Mouse (Mus musculus): ENCODE results near the gene Lhfpl2. TPM values are rescaled to one million over a fixed set of nuclear protein-coding genes. Genes with fewer than 3 reads are reported as not detected.

Gene Lhfpl2
- polyA plus RNA-seq, 2 experiments from 2014 or later: not detected

DNA sequence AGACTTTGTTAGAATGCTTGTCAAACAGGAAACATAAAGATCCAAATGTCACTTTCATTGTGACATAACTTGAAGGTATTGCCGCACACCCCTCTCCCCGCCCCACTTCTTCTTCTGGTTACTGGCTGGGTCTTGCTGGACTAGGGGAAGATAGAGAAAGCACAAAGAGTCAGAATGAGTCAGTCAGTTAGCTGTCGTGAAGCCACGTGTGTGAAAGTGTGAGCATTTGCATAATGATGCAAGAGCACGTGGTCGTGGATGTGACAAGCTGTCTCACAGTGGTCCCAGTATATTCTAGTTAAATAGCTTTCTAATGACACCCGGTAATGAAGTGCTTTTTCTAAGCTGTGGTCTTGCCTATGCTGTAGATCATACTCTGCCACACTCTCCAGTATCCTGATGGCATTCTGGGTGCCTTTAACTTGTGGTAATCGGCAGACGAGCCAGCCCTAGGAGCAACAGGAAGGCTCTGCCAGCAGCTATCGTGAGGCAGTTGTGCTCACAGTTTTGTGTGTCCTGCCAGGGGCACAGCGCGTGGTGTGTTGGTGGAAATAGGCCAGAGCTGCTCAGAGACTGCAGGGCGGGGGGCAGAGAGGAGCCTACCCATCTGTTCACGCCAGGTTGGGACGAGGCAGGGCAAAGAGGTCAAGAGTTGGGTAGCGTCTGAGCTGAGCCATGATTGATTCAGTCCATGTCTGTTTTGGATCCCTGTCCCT, 40.9 kb downstream of the Lhfpl2 start:
- no peak for ATAC-seq

DNA sequence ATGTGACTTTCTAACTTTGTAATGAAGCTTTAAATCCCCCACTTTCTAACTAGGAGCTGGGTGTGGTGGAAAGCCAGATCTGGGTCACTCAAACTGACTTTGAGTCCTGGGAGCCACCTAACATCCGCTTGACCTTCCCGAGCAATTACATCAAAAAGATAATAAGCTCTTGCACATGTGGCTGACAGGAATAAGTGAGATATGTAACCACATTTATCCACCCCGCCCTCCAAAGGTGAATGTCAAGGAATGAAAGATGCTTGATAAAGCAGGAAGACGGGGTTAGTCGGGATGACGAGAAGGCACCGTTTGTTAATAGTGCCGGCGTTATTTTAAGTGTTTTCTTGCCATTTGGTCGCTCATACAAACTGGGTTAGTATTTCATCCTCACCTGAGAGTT, 41.5 kb downstream of the Lhfpl2 start:
- no peak for ATAC-seq

DNA sequence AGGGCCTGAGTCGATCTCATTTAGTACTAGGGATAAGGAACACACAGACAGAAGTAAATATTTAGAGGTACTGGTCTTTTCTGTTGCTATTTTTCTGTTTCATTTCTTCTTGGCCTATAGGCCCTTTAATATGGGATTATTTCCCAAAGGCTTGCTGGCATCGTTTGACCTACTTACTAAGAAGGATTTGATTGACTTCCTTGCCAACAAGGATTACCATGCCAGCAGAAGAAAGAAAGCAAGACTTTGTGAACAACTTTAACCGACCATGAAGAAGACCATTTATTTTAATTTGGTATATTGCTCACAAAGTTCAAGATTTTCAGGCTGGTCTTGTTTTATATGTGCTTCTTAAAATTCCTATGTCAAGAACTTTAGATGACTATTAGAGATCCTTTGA, 42.8 kb downstream of the Lhfpl2 start:
- no peak for ATAC-seq

DNA sequence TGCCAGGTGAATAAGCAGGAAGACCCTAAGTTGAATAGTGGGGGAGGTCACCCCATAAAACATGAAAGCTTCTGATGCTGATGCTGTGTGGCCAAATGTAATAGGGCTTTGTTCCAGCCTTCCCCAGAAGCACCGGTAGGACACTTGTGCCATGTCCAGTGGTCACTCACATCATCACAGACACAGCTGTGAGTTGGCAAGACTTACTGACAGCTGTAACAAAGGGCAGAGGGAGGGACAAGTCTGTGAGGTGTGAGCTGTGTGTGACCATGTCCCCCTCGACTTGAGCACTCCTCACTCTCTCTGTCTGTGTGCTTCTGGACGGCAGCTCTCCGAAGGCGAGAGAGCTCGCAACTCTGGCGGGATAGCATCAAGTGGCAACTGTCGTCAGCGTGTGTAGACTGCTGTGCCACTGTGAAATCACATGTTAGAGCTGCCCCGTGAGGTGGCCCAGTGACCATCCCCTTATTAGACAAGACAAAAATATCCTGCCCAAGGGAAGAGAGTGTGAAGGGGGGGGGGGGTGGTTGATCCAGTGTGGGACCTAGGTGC, 43.5 kb downstream of the Lhfpl2 start:
- no peak for ATAC-seq

DNA sequence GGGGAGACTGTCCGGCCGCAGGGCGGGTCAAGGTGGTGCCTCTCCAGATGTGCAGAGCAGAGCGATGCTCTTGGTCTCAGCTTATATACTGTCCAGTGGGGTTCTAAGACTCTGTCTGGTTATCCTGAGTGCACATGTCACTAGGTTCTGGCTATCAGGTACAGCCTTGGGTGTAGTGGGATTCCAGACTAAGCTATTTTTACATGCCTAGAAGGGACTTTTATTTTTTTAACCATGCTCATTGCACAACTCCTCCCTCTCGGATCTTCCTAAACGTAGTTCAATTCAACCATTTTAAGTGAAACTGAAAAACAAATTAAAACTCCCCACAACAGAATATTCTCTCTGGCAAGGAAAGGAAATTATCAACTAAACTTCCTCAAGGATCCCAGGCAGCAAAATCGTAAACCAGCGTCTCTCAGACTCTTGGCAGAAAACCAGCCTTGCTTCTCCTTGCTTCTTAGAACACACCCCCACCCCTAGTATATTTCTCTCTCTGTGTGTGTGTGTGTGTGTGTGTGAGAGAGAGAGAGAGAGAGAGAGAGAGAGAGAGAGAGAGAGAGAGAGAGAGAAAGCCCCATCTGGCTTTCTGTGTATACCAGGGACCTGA, 47.4 kb downstream of the Lhfpl2 start:
- no peak for ATAC-seq

DNA sequence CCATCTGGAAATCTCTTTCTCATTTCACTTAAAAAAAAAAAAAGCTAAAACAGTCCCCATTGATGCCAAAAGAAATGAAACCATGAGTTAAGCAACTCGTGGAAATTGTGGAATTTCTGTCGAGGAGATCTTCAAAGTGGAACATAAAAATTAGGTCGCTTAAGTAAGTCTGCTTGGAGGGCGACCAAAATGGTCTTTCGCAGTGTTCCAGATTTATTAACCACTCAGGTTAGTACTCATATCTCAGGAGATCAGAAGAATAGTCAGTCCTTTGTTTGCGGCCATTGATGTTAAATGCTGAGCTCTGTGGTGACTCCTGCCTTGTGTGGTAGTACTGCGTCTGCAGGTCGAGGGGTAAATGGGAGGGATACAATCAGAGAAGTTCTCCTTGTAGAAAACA, 48.8 kb downstream of the Lhfpl2 start:
- ATAC-seq: no peak

DNA sequence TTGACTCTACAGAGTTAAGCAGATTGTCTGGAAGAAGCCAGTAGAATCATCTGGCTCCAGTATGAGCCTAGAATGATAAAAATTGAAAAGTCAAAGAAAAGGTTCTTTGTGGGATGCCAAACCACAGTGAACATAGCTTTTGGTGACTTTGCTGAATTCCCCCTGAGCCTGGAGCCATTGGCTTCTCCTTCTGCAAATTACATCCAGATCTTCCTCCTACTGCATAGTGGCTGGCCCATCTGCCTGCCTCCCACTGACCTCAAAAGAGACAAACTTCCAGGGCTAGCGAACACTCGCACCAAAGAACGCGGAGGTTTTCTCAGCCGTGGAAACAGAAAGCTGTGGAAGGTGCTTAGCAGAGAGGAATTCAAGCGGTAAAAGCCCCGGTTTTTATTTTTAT, 49.4 kb downstream of the Lhfpl2 start:
- no peak for ATAC-seq

DNA sequence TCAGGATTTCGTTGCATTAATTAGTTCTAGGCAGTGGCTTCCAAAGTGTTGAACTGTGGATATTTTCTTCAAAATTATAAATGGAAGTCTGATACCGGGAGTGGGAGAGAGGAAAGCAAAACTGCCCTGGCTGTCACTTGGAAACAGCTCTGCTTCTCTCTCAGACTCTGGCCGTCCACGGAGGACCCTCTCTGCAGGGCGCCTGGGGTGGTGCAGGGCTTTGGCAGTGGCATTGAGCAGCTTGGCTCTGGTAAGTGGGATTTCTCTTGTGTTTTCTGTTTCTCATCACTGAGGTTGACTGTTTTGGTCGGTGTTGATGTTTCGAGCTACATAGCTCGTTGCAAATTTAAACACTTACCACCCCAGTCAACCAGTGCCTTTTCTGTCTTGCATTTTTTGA, 53.0 kb downstream of the Lhfpl2 start:
- no peak for ATAC-seq

DNA sequence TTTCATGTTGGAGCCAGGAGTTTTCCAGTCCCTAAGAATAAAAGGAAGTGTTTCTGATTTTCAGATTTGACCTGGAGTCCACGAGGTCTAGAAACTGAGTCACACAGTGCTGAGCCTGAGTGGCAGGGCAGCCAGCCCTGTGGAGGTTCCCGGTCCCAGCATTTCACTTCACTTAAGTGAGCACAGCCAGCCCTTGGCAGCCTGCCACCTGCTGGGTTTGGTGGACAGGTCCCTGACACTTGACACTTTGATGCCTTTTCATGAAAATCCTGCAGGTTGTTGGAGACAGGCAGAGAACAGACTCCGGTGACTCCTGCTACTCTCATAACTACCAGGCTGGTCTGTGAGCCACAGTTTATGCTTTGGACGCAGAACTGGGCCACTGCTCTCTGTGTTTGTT, 57.9 kb downstream of the Lhfpl2 start:
- ATAC-seq: no peak

DNA sequence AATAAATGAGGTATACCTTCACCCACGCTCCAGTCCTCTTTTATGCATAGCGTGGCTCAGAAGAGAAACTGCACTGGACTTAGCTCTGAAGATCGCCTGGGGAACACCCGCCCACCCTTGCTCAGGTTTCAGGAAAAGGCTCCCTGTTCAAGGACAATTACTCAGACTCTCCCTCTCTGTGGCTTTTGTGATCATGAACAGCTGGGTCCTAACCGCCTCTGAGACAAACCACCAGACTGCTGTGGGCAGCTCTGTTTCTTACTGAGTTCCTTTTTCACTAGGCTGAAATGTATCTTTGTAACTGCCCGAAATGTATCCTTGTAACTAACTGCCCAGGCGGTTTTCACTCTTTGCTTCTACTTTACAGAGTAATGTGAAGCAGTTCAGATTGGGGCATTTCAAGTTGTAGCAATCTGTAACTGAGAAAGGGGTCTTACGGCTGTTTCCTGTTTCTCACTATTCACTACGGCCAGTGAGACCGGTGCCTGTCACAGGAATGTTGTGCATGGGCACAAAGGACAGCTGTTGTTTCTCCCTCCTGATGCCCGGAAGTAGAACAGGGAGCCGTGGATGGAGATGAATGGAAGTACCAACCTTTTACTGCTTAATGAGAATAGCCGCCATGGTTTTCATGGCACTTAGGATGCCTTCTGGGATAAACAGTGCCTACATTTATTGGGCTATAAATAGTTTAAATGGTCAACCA, 59.3 kb downstream of the Lhfpl2 start:
- no peak for ATAC-seq

DNA sequence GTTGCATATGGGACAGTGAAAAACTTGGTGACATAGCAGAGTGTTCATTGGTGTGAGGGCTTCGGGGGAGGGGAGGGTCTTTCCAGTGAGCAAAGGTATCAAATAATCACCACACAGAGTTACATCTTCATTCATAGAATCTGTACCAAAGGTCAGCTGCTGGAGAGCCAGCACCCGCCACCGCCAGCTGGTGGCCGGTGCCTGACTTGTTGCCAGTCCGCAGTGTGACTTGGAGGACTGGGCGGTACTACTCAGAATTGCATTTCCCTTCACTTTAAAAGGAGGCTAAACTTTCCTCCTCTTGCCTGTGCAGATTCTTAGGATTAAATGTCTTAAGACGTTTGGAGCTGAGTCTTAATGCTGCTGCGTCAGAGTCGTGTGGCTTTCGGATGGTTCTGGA, 59.9 kb downstream of the Lhfpl2 start:
- no peak for ATAC-seq

DNA sequence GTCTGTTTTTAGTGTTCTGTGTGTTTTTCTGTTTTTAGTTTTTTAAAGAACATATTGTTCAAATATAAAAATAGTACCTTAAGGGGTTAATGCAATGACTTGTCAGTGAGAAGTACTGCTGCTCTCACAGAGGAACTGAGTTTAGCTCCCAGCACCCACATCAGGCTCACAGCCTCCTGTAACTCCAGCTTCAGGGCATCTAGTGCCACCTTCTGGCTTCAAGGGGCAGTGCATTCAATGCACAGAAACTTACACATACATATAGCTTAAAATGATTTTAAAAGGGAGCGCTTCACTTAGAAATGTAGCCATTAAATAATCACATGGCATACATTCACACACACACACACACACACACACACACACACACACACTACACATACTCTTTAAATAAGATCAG, 60.5 kb downstream of the Lhfpl2 start:
- no peak for ATAC-seq

DNA sequence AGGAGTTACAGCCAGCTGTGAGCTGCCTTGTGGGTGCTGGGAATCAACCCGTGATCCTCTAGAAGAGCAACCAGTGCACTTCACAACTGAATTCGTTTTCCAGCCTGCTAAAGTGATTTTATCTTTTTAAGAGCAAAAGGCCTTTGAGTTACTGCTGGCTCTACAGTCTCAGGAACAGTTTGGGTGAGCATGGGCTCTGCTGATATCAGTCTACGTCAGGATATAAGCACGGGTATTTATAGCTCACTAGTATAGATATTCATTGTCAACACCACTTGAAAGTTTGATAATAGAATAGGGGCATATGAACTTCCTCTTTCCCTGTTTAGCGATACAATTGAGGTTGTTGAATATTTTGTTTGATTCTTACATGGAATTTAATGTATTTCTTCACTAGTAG, 61.7 kb downstream of the Lhfpl2 start:
- ATAC-seq: no peak

DNA sequence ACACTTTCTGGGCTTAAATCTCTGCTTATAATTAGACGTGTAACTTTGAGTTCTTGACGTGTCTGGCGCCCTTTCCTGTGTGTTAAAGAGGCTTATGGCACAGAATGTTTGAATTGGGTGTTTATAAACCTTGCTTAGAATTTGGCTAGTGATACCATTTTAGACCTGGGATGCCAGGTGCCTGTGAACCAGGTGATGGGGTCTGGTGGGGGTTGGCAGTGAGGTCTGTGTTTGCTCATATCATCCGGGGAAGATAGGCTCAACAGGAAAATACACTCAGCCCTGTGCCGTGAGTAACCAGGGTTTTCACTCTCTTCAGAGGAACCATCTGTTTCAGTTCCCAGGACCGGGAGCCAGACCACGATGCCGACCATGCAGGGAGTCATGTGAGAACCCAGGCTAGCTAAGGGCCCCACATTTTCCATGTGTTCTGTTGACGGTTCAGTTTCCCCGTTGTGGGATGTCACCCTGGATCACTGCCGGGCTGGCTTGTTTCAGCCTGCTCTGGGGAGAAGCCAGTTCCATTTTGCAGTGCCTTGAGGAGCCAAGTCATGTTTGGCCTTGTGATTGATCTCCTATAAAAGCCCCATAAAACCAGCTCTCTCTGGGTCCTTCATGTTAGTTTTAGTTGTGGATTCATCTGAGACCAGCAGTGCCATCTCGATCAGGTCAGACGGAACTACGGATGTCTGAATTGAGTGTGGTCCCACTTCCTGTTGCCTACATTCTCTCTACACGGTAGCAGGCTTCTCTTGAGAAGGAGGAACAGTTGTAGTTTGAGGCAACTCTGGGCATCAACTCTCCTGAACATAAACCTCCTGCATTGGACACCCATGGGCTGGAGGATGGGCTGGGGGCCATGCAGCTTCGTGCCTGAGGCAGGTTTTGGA, 65.4 kb downstream of the Lhfpl2 start:
- ATAC-seq: no peak

DNA sequence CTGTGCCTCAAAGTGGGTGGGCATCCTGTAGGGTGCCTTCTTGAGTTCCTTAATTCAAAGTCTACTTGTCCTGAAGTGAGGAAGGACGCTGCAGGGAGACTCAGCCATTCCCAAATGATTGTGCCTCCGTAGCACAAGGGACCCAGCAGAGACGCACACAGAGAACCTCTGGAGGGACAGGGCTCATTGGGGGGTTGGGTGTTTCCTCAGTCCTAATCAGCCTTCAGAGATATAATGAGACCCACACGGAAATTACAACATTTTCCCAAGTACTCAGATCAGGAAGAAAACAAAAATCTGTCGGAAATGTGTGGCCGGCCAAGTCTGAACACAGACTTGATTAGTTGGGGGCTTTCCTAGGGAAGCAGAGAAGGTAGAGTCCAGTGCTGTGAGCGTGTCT, 72.8 kb downstream of the Lhfpl2 start:
- ATAC-seq: no peak

DNA sequence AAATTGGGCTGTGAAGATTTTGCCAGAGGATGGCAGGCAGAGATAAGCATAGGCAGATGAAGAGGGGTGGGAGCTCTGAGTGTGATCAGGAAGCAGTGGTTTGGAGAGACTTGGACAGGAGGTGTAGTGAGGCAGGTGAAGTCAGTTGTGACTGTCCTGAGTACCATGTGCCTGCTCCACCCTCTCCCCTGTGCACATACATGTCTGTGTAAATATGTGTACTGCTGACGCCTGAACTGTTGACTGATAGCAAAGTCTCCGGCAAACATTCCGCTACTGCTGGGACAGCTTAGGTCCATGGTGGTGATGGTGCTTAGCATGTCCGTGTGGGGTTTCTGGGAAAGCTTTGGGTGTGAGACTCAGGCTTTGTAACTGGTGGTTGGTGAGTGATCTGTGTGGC, 73.5 kb downstream of the Lhfpl2 start:
- no peak for ATAC-seq

DNA sequence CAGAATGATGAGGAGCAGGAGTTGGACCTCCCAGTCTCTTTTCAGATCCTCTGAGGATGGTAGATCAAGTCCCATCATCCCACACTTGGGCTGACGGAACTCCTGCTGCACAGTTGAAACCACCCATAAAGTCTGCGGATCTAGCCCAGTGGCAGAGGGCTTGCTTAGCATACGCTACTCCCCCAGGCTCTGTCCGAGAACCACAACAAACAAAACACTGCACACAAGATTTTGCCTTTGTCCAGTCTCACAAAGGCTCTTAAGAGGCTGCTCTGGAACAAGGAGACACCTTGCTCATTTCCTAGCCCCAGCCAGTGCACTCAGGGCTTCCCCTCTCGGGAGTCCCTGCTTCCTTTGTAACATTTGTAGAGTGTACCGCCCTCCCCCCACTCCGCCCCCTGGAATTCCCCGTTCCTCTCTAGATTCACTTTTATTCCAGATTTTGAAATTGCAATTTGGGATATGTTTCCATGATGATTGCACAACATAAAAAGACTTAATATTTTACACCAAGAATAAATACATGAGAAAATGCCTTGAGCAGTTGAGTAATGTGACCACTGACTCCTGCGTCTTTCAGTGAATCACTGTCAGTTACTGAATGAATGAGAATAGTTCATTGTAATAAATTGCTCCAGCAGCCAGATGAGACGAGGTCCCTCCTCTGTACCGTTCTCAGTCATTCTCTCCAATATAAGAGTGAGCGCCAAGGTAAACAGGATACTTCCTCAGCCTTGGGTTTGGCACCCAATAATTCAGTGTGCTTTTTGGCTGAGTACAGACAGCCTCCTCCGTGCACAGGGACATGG, 74.8 kb downstream of the Lhfpl2 start:
- no peak for ATAC-seq

DNA sequence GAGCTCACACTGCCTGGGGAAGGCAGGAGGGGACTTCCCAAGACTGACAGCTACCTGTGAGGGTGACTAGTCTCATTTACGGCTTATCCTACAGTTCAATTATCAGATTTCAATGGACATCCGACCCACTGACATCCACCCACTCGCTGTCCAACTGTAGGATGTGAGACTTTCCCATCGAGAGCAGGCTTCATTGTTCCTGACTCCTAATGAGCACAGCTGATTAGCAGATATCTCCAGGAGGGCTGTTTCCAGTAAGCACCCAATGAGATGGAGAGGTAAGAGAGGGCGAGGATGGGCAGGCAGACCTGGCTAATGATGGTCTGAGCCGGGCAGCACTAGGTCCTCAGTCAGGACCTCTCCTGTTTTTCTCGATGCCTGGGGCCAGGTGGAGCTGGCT, 77.0 kb downstream of the Lhfpl2 start:
- no peak for ATAC-seq

DNA sequence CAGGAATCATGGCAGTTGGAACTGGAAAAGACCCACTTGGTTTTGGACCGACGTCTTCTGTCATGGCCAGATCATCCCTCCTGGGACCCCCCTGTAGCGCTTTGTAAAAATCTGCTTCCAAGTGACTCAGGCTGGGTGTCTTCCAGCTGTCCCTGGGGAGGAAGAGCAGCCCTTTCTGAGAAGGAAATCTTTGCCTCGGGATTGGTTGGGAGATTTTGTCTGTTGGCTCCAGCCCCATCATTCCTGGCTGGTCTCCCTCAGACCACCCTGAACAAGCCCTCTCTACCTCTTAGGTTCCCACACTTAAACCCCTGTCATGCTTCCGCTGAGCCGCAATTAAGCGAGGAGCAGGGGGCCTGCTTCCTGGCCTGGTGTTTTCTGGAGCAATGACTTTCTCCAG, 77.6 kb downstream of the Lhfpl2 start:
- no peak for ATAC-seq

DNA sequence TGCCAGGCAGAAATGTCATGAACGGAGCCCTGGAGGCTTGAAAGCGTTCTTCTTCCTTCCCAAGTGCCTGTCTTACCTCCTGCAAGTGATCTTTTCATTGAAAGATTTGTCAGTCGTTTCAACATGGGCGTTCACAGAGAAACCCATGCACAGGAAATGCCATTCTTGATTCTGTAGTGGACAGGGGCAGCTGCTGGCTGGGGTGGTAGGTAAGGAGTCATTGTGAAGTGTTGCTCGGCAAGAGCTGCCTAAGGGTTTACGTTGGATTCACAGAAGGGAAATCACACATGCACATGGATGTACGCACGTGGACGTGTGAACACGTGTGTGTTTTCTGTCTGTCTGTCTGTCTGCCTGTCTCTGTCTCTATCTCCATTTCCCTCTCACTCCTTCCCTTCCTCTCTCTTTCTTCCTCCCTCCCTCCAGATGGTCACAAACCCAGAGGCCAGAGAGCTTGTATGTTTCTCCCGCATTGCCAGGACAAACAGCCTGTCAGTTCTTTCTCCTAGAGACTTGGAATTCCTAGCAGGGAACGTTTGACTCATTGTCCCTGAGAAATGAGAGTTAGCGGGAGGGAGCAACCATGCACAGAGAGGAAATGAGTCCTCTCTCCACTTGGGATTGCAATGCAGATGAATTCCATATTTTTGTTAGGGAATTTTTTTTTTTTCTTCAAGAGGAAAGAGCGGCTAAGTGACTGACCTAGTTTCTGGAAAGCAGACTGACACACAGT, 82.3 kb downstream of the Lhfpl2 start:
- no peak for ATAC-seq

DNA sequence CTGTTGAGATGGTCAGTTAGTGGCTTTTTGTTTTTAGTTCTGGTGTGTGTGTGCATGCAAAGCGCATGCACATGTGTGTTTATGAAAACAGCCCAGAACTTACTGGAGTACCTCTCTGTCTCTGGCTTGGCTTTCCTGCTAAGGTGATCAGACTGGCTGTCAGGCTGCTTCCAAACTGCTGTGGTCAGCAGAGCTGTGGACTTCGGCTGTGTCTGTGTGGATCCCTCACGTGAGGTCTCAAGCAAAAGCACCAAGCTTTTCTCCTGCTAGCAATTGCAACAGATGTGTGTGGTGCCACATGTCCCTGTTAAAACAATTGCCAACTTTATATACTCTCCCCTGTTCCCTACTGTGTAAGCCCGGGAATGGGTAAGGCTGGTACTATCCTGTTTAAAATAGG, 82.8 kb downstream of the Lhfpl2 start:
- no peak for ATAC-seq

Measured in activated CD4-positive, CD25-positive, alpha-beta regulatory T cell, adult 4 months (primary cell).